Mouse (Mus musculus) adrenal gland, adult 18-20 months (tissue): ENCODE measurements around the gene Rab31. TPM values are rescaled to one million over a fixed set of nuclear protein-coding genes. Genes with fewer than 3 reads are reported as not detected.

Source experiments
- DNase-seq, 2 experiments: peaks; one replicate each; pipeline ENCODE4 v3.0.0; 2021 to 2022; ENCODE audit warnings: low spot score in 2 of 2
- total RNA-seq, 2 experiments: library from RNA; stranded (reverse); gene quantifications; 1 replicate in 1 of 2; 2 replicates in 1 of 2; pipeline ENCODE4 v1.2.3; 2021

The Rab31 gene
- total RNA-seq, 2 experiments from 2014 or later, result 29.5 to 42.4 TPM

DNA sequence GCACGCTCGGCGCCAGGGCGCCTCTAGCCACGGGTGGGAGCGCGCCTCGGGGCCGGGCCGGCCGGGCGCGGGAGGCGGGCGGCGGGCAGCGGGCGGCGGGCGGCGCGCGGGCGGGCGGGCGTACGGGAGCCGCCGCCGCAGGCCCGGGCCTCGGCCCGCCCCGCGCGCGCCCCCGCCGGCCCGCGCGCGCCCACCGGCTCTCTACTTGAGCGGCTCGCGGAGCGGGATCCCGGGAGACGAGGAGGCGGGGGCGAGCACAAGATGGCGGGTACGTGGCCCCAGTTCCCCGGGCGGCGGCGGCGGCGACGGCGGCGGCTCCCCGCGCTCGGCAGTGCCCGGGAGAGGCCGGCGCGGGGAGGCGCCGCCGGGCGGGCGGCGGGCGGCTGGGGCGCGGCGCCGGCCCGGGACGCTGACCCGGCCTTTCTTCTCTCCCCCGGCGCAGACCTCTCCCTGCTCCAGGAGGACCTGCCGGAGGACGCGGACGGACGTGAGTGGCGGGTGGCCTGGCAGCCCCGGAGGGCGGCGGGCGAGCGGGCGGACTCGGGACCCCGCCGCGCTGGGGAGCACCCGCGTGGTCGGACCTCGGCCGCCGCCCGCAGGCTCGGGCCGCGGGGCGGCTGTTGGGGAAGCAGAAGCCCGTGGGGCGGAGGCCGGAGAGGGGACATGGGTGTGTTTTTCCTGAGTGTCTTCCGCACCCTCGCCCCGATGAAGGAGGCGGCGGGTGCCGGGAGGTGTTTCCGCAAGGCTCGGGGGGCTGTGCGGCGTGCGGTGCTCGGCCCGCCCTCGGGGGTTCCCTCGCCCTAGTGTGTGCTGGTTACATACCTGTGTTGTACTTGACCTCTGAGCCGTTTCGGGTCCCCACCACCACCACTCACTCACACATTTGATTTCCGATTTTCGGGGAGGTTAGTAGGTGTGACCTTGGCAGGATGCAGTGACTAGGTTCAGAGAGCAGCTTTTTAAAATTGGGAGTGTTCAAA is 10.9 kb upstream of the Rab31 start:
- peak; percentile 70 to 76 for DNase-seq

DNA sequence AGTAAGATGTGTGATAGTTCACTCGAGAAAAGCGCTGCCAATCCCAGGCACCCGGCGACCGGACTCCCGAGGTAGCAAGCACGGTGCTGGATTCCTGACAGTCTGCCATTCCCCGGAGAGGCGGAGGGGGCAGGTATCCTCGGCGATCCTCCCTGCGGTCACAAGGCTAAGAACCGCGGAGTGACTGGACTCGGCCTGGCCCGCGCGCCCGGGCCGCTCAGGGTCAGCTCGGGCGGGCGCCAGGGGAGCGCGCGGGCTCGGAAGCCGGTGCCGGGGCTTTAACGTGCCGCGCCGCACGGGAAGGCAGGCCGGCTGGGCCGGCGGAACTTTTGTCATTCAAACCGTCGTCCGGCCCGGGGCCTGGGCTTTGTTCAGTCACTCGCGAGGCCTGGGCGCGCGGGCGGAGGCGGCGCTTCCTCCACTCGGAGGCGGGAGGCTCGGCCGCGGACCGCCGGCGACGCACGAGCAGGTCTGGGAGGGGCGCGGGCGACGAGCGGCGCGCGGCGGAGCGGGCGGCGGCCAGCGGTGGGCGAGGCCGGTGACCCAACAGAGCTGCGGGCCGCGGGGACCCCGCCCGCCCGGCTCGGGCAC is 10.1 kb upstream of the Rab31 start, which contains the start of gene Ppp4r1:
Gene Ppp4r1 (plus strand): TSS at position 23 of the 591 bp plus-strand sequence.
- DNase-seq, result peak; percentile 81 to 84

DNA sequence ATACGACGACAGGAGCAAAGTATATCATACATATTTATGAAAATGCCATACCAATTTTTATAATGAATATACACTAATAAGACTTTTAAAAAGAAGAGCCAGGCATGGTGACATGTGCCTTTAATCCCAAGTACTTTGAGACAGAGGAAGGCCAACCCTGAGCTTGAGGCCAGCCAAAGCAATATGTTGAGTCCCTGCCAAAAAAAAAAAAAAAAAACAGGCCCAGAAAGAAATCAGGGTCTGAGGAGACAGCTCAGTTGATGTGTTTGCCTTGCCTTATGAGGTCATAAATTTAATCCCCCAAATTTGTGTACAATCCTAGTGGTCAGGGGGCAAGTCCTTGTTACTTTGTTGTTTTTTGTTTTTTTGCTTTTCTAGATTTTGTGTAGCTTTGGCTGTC is 8.4 kb upstream of the Rab31 start:
- no peak for DNase-seq

DNA sequence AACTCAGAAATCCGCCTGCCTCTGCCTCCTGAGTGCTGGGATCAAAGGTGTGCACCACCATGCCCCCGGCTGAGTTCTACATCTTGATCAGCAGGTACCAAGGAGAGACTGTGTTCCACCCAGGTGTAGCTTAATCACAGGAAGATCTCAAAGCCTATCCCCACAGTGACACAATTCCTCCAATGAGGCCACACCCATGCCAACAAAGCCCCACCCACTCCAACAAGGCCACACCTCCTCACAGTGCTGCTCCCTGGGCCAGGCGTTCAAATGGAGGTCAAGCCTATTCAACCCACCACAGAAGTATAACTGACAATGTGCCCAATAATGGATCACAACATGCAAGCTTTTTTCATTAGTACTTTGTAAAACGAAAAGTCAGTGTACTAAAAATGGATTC is 4.9 kb upstream of the Rab31 start:
- no peak for DNase-seq

DNA sequence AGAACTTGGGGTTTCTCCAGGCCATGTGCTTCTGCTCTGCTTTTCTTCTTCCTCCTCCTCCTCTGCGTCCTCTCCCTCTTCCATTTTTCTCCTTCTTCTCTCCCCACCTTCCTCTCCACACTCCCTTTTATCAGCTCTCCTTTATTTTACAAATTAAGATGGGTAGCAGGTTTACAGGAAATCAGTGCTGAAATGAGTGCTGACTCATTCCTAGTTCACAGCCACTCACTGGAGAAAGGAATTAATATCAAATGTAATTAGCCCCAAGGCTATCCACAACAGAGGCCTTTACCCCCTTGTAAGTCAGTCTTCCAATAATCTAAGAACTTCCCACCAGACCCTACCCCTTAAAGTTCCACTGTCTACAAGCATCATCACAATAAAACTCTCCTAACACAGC is 3.7 kb upstream of the Rab31 start:
- no peak for DNase-seq

DNA sequence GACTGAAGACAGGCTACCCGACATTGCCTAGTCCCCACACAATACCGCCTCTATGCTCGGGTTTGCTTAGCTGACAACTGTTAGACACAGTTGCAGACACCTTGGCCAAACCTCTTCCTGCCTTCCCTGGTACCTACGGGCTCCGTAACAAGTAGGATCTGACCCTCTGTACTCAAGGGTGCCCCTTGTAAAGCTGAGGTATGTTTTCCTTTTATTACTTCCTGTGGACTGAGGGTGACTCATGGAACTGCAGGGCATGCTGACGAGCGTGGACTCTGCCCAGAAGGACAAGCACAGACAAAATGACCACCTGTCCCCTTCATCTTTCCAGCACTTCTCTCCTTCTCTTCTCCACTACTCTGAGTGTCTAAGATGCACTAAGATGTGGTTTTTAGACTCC is 1.9 kb upstream of the Rab31 start:
- DNase-seq, result peak in 1 of 2 experiments; percentile 46

DNA sequence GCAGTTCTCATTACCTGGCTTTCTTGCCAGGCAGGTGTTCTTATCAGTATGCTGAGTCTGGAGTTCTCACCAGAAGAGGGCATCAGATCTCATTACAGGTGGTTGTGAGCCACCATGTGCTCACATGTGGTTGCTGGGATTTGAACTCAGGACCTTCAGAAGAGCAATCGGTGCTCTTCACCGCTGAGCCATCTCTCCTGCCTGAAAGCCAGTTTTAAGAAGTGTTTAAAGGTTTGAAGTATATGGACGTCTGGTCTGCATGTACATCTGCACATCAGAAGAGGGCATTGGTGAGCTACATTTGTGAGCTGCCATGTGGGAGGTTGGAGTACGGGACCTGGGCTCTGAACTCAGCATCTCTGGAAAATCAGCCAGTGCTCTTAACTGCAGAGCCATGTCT is 1.1 kb upstream of the Rab31 start:
- no peak for DNase-seq

DNA sequence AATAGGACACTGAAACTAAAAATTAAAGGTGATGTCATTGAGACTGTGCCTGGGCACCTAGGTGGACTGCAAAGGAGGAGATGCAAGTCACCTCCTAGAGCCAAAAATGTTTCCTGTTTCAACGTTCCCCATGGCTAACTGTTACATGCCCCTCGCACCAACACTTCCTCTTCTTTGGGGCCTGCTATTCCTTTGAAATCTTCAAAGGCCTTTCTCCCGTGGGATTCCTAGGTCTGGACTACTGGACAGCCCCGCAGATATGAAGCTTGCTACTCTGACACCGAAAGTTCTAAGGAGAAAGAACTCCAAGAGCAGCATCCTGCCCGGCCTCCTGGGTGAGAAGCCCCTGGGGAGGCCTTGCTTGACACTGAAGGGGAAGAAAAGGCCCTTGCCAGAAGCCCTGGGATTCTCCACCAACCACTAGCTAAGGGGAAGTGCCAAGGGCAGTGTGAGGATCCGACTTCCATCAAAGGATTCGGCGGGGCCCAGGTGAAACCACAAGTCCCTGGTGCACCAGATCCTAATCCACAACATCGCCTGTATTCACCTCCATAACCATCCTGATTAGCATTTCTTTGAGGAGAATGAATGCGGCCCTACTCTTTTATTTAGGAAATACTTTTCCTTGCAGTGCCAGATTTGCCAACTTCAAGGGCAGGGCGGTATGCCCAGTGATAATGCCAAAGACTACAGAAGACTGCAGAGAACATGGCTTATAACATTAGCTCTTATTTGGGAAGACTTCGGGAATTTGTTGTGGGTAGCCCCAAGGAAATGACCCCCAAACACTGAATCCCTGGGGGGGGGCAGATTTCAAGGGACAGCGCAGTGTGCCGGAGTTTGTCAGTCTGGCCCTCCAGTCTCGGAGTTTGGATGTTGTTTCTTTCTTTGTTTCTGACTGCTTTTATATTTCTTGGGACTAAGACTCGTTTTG is 1.3 kb downstream of the Rab31 start:
- no peak for DNase-seq

DNA sequence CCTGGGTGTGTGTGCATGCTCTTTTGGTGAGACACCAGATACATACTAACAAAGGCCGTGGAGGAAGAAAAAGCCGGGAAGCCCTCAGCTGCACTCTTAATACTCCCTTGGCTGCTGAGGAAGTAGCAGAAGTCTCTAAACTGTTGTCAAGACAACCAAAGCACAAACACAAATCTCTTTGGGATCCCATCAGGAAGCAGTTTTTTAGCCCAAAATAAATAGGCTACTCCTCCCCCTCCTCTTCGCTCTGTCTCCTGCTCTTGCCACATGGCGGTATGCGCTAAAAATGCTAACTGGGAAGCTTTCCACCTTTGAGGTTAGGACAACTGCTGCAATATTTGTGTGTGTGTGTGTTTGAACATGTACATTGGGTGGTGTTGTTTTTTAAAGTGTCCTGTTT is 4.1 kb downstream of the Rab31 start:
- DNase-seq, result no peak

DNA sequence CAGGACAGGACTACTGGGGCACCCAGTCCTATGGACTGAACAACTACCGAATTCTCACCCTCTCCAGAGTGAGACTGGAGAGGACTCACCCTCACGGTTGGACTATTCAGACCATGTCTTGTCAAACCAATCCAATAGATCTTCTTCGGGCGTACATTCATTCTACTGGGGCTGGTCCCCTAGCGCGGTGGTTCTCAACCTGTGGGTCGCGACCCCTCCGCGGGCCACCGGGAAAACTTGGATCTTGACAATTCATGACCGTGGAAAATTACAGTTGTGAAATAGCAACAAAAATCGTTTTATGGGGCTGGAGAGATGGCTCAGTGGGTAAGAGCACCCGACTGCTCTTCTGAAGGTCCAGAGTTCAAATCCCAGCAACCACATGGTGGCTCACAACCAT is 9.3 kb downstream of the Rab31 start:
- no peak for DNase-seq

DNA sequence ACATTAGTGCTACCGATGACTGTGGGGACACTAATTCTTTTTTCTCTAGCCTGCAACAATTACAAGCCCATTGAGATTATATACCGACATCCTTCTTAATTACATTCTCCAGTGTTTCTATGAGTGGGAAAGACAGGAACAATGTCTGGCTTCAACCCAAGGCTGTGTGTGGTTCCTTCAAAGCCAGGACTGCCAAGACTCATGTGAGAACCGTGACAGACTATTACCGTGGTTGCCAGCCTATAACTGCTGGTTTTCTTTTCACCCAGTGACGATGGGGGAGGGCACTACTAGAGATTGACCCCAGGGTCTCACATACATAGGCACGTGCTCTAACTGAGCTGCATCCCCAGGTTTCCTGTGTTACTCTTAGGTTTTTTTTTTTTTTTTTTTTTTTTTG is 15.4 kb downstream of the Rab31 start:
- no peak for DNase-seq

DNA sequence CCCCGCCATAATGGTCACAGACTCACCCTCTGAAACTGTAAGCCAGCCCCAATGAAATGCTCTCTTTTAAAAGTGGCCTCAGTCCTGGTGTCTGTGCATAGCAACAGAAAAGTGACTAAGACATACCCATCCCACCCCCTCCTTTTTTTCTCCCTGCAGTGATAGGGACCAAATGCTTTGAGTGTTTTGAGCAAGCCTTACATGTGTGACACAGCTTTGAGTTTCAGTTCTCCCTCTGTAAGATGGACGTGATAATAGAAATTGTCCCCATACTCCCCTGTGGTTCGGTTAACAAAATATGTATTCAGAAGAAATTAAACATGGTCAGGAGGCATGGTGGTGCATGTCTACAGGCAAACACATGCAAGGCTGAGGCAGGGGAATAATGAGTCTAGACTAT is 16.7 kb downstream of the Rab31 start:
- DNase-seq, result no peak

DNA sequence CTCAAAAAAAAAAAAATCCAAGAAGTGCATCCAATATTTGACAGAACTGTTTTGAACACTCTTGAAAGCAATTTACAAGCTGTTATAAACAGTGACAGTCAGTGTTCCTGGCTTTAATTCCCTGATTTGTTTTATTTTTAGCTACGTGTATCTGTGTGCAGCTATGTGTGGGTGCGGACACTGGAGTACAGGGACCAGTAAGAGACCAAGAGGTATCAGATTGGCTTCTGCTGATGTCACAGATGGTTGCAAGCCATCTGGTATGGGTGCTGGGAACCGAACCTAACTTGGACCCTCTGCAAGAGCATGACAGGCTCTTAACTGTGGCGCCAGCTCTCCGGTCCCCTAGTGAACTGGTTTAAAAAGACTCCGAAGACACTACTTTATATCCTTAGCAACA is 19.4 kb downstream of the Rab31 start:
- no peak for DNase-seq

DNA sequence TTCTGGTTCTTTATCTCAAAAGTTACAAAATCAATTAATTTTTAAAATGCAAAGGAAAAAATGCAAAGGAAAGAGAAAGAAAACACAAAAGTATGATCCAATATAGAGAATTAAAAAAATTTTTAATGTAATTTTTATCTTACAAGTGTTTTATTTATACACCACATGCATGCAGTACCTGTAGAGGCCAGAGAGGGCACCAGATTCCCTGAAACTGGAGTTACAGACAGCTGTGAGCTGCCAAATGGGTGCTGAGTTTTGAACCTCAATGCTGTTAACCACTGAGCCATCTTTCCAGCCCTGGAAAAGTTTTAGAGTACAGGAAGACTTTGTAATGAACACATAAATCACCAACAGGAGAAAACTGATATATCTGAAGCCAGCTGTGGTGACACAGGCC is 22.3 kb downstream of the Rab31 start:
- DNase-seq, result no peak

DNA sequence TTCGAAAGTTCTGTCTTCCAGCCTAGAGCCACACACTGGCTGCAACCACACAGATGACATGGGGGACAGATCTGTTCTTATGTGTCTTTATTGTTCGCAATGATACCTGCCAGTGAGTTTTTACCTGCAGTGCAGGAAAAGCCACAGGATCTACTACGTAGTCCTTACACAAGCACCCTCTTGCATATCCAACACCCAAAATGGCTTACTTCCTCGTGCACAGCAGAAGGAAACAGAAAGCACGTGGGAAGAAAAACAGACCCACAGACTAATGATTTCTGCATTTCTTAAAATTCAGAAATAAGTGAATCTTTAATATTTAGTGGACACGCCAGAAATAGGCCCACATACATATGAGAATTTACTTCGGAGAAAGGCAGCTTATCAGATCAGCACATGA is 22.7 kb downstream of the Rab31 start:
- DNase-seq, result no peak

DNA sequence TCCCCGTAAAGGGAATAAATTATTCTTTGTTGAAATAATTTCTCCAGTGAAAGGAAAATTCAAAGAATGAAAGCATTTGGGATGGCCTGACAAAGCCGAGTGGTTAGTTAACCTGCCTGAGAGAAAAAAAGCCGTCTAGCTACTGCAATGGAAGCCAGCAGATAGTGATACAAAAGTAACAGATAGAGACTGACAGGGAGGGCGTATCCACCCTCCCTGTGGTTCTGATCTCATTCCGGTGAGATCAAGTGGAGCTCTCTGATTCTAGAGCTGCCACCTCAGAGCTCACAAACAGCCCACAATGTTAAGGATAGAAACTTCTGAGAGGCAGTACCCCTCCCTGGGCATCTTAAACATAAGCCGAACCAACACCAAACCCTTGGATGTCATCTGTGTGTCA is 23.6 kb downstream of the Rab31 start:
- DNase-seq, result no peak

DNA sequence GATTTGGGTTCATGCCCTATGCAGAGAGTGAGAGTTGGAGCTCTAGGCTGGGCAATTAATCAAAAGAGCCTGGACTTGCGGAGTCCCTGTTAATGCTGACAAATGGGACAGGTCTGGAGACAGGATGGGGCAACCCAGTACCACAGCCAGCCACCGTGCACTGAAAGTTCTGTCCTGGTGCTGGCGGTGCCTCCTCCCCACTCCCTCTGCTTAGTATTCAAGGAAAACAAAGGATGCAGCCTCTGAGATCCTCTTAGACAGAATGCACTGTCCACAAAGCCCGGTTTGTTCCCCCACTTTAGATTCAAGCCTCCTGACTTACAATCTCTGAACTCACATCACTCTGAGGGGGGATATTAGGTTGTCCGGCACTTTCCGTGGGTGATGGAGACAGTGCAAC is 26.2 kb downstream of the Rab31 start:
- no peak for DNase-seq

DNA sequence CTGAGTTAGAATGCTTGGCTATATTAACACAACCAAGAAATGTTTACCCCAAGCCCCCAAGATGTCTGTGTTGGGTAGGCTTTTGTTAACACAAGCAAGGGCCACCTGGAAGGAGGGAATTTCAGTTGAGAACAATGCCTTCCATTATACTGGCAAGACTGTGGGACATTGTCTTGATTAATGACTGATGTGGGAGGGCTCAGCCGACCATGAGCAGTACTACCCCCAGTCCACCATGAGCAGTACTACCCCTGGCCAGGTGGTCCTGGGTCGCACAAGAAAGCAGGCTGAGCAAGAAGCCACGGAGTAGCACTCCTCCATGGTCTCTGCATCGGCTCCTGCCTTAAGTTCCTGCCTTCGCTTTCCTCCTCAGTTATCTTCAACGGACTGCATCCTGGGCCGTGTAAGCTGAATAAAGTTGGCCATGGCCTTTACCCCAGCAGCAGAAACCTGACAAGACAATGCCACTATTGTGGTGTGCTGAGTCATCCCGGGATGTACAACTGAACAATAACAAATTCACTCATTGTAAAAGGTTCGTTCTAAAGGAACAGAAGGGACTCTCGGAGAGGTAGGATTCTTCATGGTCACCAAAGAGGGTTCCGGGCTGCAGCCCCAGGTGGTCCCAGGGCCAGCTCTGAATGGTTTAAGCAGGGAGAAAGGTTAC is 28.8 kb downstream of the Rab31 start:
- no peak for DNase-seq

DNA sequence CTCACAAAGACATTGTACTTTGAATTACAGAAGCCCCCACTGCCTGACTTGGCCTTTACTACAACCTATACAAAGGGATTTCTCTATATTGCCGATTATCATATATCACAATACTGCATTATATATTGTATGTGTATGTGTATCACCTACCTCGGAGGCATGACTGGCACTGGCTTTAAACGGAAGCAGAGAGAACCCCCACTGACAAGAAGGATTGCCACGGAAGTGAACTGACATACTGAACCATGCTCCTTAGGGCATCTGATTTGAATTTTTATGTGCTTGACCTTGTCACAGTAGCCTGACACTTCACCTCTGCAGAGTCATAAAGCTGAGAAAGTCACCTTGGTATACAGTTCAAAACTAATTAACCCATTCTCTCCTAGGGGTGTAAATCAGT is 29.6 kb downstream of the Rab31 start:
- DNase-seq, result no peak

DNA sequence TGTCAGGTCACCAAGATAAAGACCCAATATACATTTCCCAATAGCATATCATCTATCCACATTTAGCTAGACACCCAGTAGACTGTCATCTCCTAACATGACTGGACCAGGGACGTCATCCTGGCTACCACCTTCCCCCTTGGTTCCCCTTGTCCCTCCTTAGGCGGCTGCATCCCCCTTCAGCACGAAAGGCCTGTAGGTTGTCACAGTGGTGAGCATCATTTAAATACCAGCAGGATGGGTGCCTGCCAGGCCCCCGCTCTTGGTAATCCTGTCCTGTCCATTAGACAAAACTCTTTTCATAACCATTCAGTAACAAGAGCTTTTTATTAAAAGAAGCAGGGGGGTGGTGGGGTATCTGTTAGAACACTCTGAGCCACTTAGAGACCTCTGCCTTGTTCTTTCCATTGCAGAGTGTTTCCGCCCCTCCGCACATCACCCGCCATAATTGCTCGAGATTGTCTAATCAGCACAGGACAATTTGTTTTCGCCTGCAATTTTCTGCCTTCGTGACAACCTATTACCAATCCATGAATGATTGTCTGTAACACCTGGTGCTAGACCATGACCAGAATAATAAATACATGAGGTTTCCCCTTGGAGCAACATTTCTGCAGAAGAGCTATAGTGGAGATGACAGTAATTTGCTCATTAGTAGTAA is 30.2 kb downstream of the Rab31 start:
- DNase-seq, result no peak
